Mouse (Mus musculus) CH12.LX (cell line): ENCODE results near the gene Soga1. TPM values are rescaled to one million over a fixed set of nuclear protein-coding genes. Genes with fewer than 3 reads are reported as not detected.

Experiments
- DNase-seq: peaks from one replicate; pipeline ENCODE4 v3.0.0-alpha.2; 2013; ENCODE audit errors: extremely low read depth
- H3K27ac ChIP-seq: 2 replicates; pipeline ENCODE4 v1.5.1; 2012; ENCODE audit warnings: low read depth, mild to moderate bottlenecking, control low read depth, moderate library complexity; ENCODE audit not compliant: insufficient read depth
- H3K27me3 ChIP-seq: replicated peaks from 2 replicates; pipeline ENCODE3; 2012; ENCODE audit warnings: inconsistent platforms
- H3K36me3 ChIP-seq, 2 experiments: replicated peaks in 1 of 2; 2 replicates each; pipeline versions ENCODE3 to v1.6.1; 2012; ENCODE audit warnings: inconsistent platforms in 1 of 2, low read length in 1 of 2, mild to moderate bottlenecking in 1 of 2, mixed read lengths in 1 of 2, moderate library complexity in 1 of 2; ENCODE audit not compliant: control insufficient read depth in 1 of 2, insufficient read depth in 1 of 2
- H3K4me1 ChIP-seq, 2 experiments: 2 replicates each; pipeline ENCODE4 v1.6.1; 2012; ENCODE audit warnings: inconsistent platforms in 1 of 2, moderate library complexity in 1 of 2; ENCODE audit not compliant: insufficient read depth in 2 of 2, control insufficient read depth in 1 of 2
- H3K4me2 ChIP-seq: 2 replicates; pipeline ENCODE4 v1.6.1; 2012; ENCODE audit warnings: low read depth, mild to moderate bottlenecking, control low read depth; ENCODE audit not compliant: poor library complexity, insufficient read depth, severe bottlenecking
- H3K4me3 ChIP-seq, 3 experiments: fragments of 150-350 bp in 1 of 3; sonication (generic) in 1 of 3; replicated peaks in 1 of 3; 2 replicates each; pipeline versions ENCODE3 to v1.5.1; 2011 to 2012; ENCODE audit warnings: low read depth in 2 of 3, low read length in 2 of 3, mild to moderate bottlenecking in 2 of 3, moderate library complexity in 2 of 3, control low read depth in 1 of 3, improper control_type of control experiment in 1 of 3, inconsistent platforms in 1 of 3, mixed read lengths in 1 of 3; ENCODE audit not compliant: poor library complexity in 1 of 3
- H3K79me2 ChIP-seq: replicated peaks from 2 replicates; pipeline ENCODE4 v1.6.1; 2012; ENCODE audit warnings: mild to moderate bottlenecking, moderate library complexity; ENCODE audit not compliant: control insufficient read depth, poor library complexity, insufficient read depth, severe bottlenecking; ENCODE audit errors: extremely low read depth
- H3K9ac ChIP-seq: 2 replicates; pipeline ENCODE4 v1.6.1; 2012; ENCODE audit warnings: low read depth, mild to moderate bottlenecking, control low read depth, moderate library complexity; ENCODE audit not compliant: insufficient read depth
- H3K9me3 ChIP-seq: replicated peaks from 2 replicates; pipeline ENCODE3; 2012; ENCODE audit warnings: low read length, inconsistent platforms, mixed read lengths
- BHLHE40 ChIP-seq: IDR thresholded peaks from 2 replicates; pipeline ENCODE4 v1.6.1; 2011; ENCODE audit warnings: mild to moderate bottlenecking, low read depth, low read length, improper control_type of control experiment
- CHD1 ChIP-seq: IDR thresholded peaks from 2 replicates; pipeline ENCODE4 v1.6.1; 2012; ENCODE audit warnings: low read depth, low read length, improper control_type of control experiment, inconsistent platforms
- E2F4 ChIP-seq: IDR thresholded peaks from 2 replicates; pipeline ENCODE4 v1.6.1; 2011; ENCODE audit warnings: low read depth, low read length, improper control_type of control experiment; ENCODE audit not compliant: insufficient replicate concordance
- GABPA ChIP-seq: IDR thresholded peaks from 2 replicates; pipeline ENCODE4 v1.6.1; 2012; ENCODE audit warnings: low read depth, low read length, improper control_type of control experiment, inconsistent platforms; ENCODE audit not compliant: insufficient replicate concordance
- HCFC1 ChIP-seq: IDR thresholded peaks from 2 replicates; pipeline ENCODE4 v1.6.1; 2012; ENCODE audit warnings: low read depth, mild to moderate bottlenecking, inconsistent platforms, low read length, improper control_type of control experiment
- IRF4 ChIP-seq: IDR thresholded peaks from 2 replicates; pipeline ENCODE4 v1.6.1; 2014; ENCODE audit warnings: low read depth, mild to moderate bottlenecking, inconsistent platforms, low read length, improper control_type of control experiment
- JUN ChIP-seq: IDR thresholded peaks from 2 replicates; pipeline ENCODE4 v1.6.1; 2011; ENCODE audit warnings: low read depth, mild to moderate bottlenecking, low read length, improper control_type of control experiment, moderate library complexity; ENCODE audit not compliant: insufficient read depth
- JUND ChIP-seq: conservative IDR thresholded peaks from 2 replicates; pipeline ENCODE4 v1.6.1; 2011; ENCODE audit warnings: low read depth, low read length, improper control_type of control experiment
- MAFK ChIP-seq: IDR thresholded peaks from 2 replicates; pipeline ENCODE4 v1.6.1; 2011; ENCODE audit warnings: low read length, improper control_type of control experiment; ENCODE audit not compliant: insufficient replicate concordance
- MAZ ChIP-seq: IDR thresholded peaks from 2 replicates; pipeline ENCODE4 v1.6.1; 2012; ENCODE audit warnings: low read depth, mild to moderate bottlenecking, inconsistent platforms, low read length, improper control_type of control experiment, moderate library complexity
- MXI1 ChIP-seq: IDR thresholded peaks from 2 replicates; pipeline ENCODE4 v1.6.1; 2011; ENCODE audit warnings: mild to moderate bottlenecking, low read depth, low read length, improper control_type of control experiment
- NELFE ChIP-seq: IDR thresholded peaks from 2 replicates; pipeline ENCODE4 v1.6.1; 2011; ENCODE audit warnings: low read depth, low read length, improper control_type of control experiment
- NRF1 ChIP-seq: IDR thresholded peaks from 2 replicates; pipeline ENCODE4 v1.6.1; 2014; ENCODE audit warnings: low read depth, mild to moderate bottlenecking, inconsistent platforms, low read length, improper control_type of control experiment, moderate library complexity
- PAX5 ChIP-seq: IDR thresholded peaks from 2 replicates; pipeline ENCODE4 v1.6.1; 2012; ENCODE audit warnings: low read length, inconsistent platforms, mixed read lengths
- RCOR1 ChIP-seq: conservative IDR thresholded peaks from 2 replicates; pipeline ENCODE4 v1.6.1; 2012; ENCODE audit warnings: low read depth, mild to moderate bottlenecking, inconsistent platforms, low read length, improper control_type of control experiment
- SIN3A ChIP-seq: IDR thresholded peaks from 2 replicates; pipeline ENCODE4 v1.6.1; 2012; ENCODE audit warnings: low read length, improper control_type of control experiment, inconsistent platforms
- SMC3 ChIP-seq: IDR thresholded peaks from 2 replicates; pipeline ENCODE4 v1.6.1; 2011; ENCODE audit warnings: low read depth, low read length, improper control_type of control experiment
- TCF12 ChIP-seq: IDR thresholded peaks from 2 replicates; pipeline ENCODE4 v1.6.1; 2014; ENCODE audit warnings: low read depth, mild to moderate bottlenecking, inconsistent platforms, low read length, improper control_type of control experiment
- USF1 ChIP-seq: IDR thresholded peaks from 2 replicates; pipeline ENCODE4 v1.6.1; 2014; ENCODE audit warnings: low read depth, mild to moderate bottlenecking, inconsistent platforms, low read length, improper control_type of control experiment
- ZC3H11A ChIP-seq: IDR thresholded peaks from 2 replicates; pipeline ENCODE4 v1.6.1; 2012; ENCODE audit warnings: low read depth, mild to moderate bottlenecking, inconsistent platforms, low read length, improper control_type of control experiment
- ZMIZ1 ChIP-seq: IDR thresholded peaks from 2 replicates; pipeline ENCODE4 v1.6.1; 2012; ENCODE audit warnings: low read depth, mild to moderate bottlenecking, inconsistent platforms, low read length, improper control_type of control experiment
- dilution Hi-C: fragments of 300-500 bp; cut with MboI; formaldehyde crosslinking; loops from 2 replicates; pipeline ENCODE4 v1.14.3; 2020; ENCODE audit warnings: low sequenced_read_pairs; ENCODE audit not compliant: extremely low pct_unique_long_range_greater_than_20kb, extremely low pct_ligation_motif_present
- in situ Hi-C: fragments of 300-500 bp; cut with MboI; formaldehyde crosslinking; loops from 3 replicates; pipeline ENCODE4 v1.14.3; 2019; ENCODE audit warnings: low sequenced_read_pairs, low pct_ligation_motif_present, low pct_unique_long_range_greater_than_20kb, mixed read lengths
- polyA plus RNA-seq: library from polyadenylated mRNA; unstranded; fragments of >175 nt; gene quantifications from 2 replicates; pipeline ENCODE4 v1.2.1, GENCODE M21; 2012; ENCODE audit warnings: low read depth; ENCODE audit not compliant: insufficient read length
- total RNA-seq, 2 experiments: library from RNA; depleted of rRNA; stranded (reverse); fragments of 300-350 nt in 1 of 2; fragments of >200 nt in 1 of 2; gene quantifications; 2 replicates each; pipeline ENCODE4 v1.2.3; 2012 to 2014

Gene Soga1
- total and polyA plus RNA-seq, 3 experiments = 0.39 to 2.0 (median 2.0) TPM

DNA sequence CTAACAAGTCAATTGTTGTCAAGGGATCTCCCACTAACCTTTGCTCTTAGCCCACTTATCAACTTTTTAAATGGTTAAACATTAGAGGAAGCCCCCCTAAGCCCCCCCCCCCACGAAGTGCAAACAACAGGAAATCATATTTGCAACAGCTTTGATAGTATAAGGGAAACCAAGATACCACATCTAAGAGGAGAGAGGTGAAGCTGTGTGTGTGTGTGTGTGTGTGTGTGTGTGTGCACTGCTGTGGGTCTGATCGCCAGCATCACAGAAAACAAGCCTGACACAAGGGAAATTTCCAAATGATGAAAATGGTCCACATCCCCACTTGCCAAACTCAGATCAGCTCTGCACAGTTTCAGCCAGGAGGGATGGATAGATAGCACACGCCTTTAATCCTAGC is 40.0 kb upstream of the Soga1 start:
- Histone ChIP-seq H3K79me2 (no peaks in the 10 kb centered on the region), H3K4me3 (no peak overlapping the region), H3K27ac (no peak overlapping the region), H3K9me3 (no peaks in the 10 kb centered on the region), H3K4me1 (no peaks in the 10 kb centered on the region), H3K9ac (no peak overlapping the region), H3K4me2 (no peak overlapping the region), H3K27me3 (no peaks in the 10 kb centered on the region), H3K36me3 (peaks cover 52 to 85% of the 10 kb centered on the region in 2 experiments)
- no peak for DNase-seq
- TF ChIP-seq ZC3H11A (no peak), MXI1 (no peak), MAZ (no peak), BHLHE40 (no peak), GABPA (no peak), MAFK (no peak), CHD1 (no peak), SMC3 (no peak), NELFE (no peak), JUN (no peak), PAX5 (no peak), USF1 (no peak), IRF4 (no peak), JUND (no peak), RCOR1 (no peak), ZMIZ1 (no peak), E2F4 (no peak)
- in situ Hi-C loops = no loop called here
- dilution Hi-C loops = no loop called here

DNA sequence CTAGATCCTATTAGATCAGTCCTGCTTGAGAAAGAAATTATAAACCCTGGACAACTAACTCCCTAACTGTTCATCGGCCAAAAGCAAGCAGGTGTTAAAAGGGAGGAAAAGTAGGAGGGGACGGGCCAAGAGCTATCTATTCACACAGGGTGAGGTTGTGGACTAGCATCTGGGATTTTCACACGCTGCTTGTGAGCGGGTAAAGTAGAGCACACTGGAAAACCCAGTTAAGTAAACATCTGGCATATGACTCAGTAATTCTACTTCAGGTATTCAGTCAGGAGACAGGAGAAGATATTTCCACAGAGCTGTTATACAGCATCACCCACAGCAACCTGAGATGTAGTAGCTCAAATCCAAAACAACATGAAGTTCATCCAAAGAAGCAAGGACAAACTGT is 39.5 kb upstream of the Soga1 start:
- no peak for DNase-seq
- Histone ChIP-seq H3K4me3 (no peak overlapping the region), H3K79me2 (no peaks in the 10 kb centered on the region), H3K27me3 (no peaks in the 10 kb centered on the region), H3K4me2 (no peak overlapping the region), H3K36me3 (peaks cover 55 to 85% of the 10 kb centered on the region in 2 experiments), H3K4me1 (no peaks in the 10 kb centered on the region), H3K27ac (no peak overlapping the region), H3K9ac (no peak overlapping the region)
- dilution Hi-C loops (no loop called here), in situ Hi-C loops (no loop called here)
- no peak for TF ChIP-seq HCFC1
- no peak for TF ChIP-seq NRF1
- TF ChIP-seq MXI1 = no peak
- TF ChIP-seq TCF12 = no peak
- no peak for TF ChIP-seq SMC3
- TF ChIP-seq MAFK = no peak
- no peak for TF ChIP-seq PAX5
- no peak for TF ChIP-seq SIN3A
- no peak for TF ChIP-seq USF1
- no peak for TF ChIP-seq JUN
- TF ChIP-seq, all 38 proteins: peak for 0
- H3K9me3 ChIP-seq = no peaks in the 10 kb centered on the region
